Mouse (Mus musculus): Measurements from ENCODE around the gene Cdkal1. TPM values are rescaled to one million over a fixed set of nuclear protein-coding genes. Genes with fewer than 3 reads are reported as not detected.

Gene Cdkal1
- total and polyA plus RNA-seq, 3 experiments, result 8.7 to 13.7 (median 9.5) TPM

DNA sequence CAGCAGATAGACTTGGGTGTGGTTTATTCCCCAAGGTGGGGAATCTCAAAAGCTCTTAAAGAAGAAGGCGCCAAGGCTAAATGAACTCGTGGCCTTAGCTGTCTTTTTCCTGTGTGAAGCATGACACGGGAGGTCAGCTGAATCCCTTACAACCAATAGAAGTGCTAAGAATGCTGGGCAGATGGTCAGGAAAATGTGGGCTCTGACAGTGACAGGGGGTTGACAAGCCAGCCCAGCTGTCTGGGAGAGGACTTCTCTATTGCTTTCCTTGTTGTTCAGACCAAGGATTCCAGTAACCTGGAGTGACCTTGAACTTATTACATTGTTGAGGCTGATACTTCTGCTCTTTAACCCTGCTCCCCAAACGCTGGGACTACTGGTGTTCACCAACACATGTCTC is 564.9 kb downstream of the Cdkal1 start:
- Histone ChIP-seq H3K9ac (ENCODE audit: insufficient read depth, low read depth) (no peak overlapping the region), H3K4me2 (ENCODE audit: insufficient read depth, low read depth, poor library complexity, severe bottlenecking) (no peak overlapping the region), H3K27me3 (replicated peaks) (no peaks in the 10 kb centered on the region), H3K27ac (ENCODE audit: insufficient read depth, low read depth) (no peak overlapping the region), H3K4me1 (ENCODE audit: control insufficient read depth in 1 of 2, insufficient read depth in 2 of 2) (peaks cover 4 to 28% of the 10 kb centered on the region in 2 experiments; a peak in 3 of 4 replicates), H3K4me3 (replicated peaks in 1 of 3; ENCODE audit: low read depth in 2 of 3, low read length in 2 of 3, poor library complexity in 1 of 3) (no peak overlapping the region), H3K9me3 (replicated peaks; ENCODE audit: low read length) (peaks cover 4% of the 10 kb centered on the region), H3K79me2 (replicated peaks; ENCODE audit: control insufficient read depth, extremely low read depth, insufficient read depth, poor library complexity, severe bottlenecking) (no peaks in the 10 kb centered on the region), H3K36me3 (replicated peaks in 1 of 2; ENCODE audit: control insufficient read depth in 1 of 2, insufficient read depth in 1 of 2, low read length in 1 of 2) (no peaks in the 10 kb centered on the region)
- no peak for TF ChIP-seq CTCF (conservative IDR thresholded peaks at IDR 0.05 in 1 of 2, IDR thresholded peaks at IDR 0.05 in 1 of 2; ENCODE audit: low read depth in 2 of 2, low read length in 2 of 2)
- no peak for TF ChIP-seq ELF1 (IDR thresholded peaks at IDR 0.05; ENCODE audit: low read depth, low read length)
- TF ChIP-seq USF1 (IDR thresholded peaks at IDR 0.05; ENCODE audit: low read depth, low read length), result no peak
- no peak for TF ChIP-seq SIN3A (IDR thresholded peaks at IDR 0.05; ENCODE audit: low read length)
- TF ChIP-seq CHD1 (IDR thresholded peaks at IDR 0.05; ENCODE audit: low read depth, low read length), result no peak
- dilution Hi-C loops (cut with MboI; ENCODE audit: extremely low pct_ligation_motif_present, extremely low pct_unique_long_range_greater_than_20kb, low sequenced_read_pairs), result no loop called here
- no peak for DNase-seq (ENCODE audit: extremely low read depth)
- in situ Hi-C loops (cut with MboI; ENCODE audit: low pct_ligation_motif_present, low pct_unique_long_range_greater_than_20kb, low sequenced_read_pairs), result no loop called here

DNA sequence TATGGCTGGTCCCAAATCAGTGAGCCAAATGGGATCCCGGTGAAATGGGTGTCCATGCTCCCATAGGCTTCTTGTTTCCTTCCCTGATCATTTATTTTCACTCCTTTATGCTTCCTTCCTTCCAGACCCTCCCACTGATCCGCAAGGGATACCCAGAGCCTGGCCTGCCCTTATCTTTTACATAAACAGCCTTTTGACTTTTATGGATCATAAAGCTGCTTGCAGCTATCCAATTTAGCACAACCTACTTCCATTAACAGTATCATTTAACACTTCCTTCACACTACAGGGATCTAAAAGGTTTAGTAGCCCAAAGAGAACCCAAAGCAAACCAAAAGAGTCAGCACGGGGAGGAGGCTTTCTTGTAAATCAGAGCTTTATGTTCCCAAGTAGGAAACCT is 570.4 kb downstream of the Cdkal1 start:
- Histone ChIP-seq H3K79me2 (replicated peaks; ENCODE audit: control insufficient read depth, extremely low read depth, insufficient read depth, poor library complexity, severe bottlenecking) (no peaks in the 10 kb centered on the region), H3K4me3 (replicated peaks in 1 of 3; ENCODE audit: low read depth in 2 of 3, low read length in 2 of 3, poor library complexity in 1 of 3) (no peak overlapping the region), H3K27me3 (replicated peaks) (no peaks in the 10 kb centered on the region), H3K9ac (ENCODE audit: insufficient read depth, low read depth) (no peak overlapping the region), H3K4me1 (ENCODE audit: control insufficient read depth in 1 of 2, insufficient read depth in 2 of 2) (no peaks in the 10 kb centered on the region), H3K9me3 (replicated peaks; ENCODE audit: low read length) (no peaks in the 10 kb centered on the region), H3K36me3 (replicated peaks in 1 of 2; ENCODE audit: control insufficient read depth in 1 of 2, insufficient read depth in 1 of 2, low read length in 1 of 2) (no peaks in the 10 kb centered on the region), H3K4me2 (ENCODE audit: insufficient read depth, low read depth, poor library complexity, severe bottlenecking) (no peak overlapping the region), H3K27ac (ENCODE audit: insufficient read depth, low read depth) (no peak overlapping the region)
- no peak for DNase-seq (ENCODE audit: extremely low read depth)
- in situ Hi-C loops (cut with MboI; ENCODE audit: low pct_ligation_motif_present, low pct_unique_long_range_greater_than_20kb, low sequenced_read_pairs), result no loop called here
- dilution Hi-C loops (cut with MboI; ENCODE audit: extremely low pct_ligation_motif_present, extremely low pct_unique_long_range_greater_than_20kb, low sequenced_read_pairs), result no loop called here
- TF ChIP-seq PAX5 (IDR thresholded peaks at IDR 0.05; ENCODE audit: low read length) (no peak), ZC3H11A (IDR thresholded peaks at IDR 0.05; ENCODE audit: low read depth, low read length) (no peak), BHLHE40 (IDR thresholded peaks at IDR 0.05; ENCODE audit: low read depth, low read length) (no peak), RCOR1 (conservative IDR thresholded peaks at IDR 0.05; ENCODE audit: low read depth, low read length) (no peak), ZKSCAN1 (IDR thresholded peaks at IDR 0.05; ENCODE audit: borderline replicate concordance, low read depth, low read length) (no peak), POLR2AphosphoS2 (IDR thresholded peaks at IDR 0.05; ENCODE audit: low read depth, low read length) (no peak), HCFC1 (IDR thresholded peaks at IDR 0.05; ENCODE audit: low read depth, low read length) (no peak), ZMIZ1 (IDR thresholded peaks at IDR 0.05; ENCODE audit: low read depth, low read length) (no peak), NRF1 (IDR thresholded peaks at IDR 0.05; ENCODE audit: low read depth, low read length) (no peak), GABPA (IDR thresholded peaks at IDR 0.05; ENCODE audit: insufficient replicate concordance, low read depth, low read length) (no peak), NELFE (IDR thresholded peaks at IDR 0.05; ENCODE audit: low read depth, low read length) (no peak), USF1 (IDR thresholded peaks at IDR 0.05; ENCODE audit: low read depth, low read length) (no peak), USF2 (conservative IDR thresholded peaks at IDR 0.05; ENCODE audit: low read depth, low read length) (no peak), MAFK (IDR thresholded peaks at IDR 0.05; ENCODE audit: insufficient replicate concordance, low read length) (no peak), MAX (IDR thresholded peaks at IDR 0.05; ENCODE audit: low read length) (no peak), SIN3A (IDR thresholded peaks at IDR 0.05; ENCODE audit: low read length) (no peak), E2F4 (IDR thresholded peaks at IDR 0.05; ENCODE audit: insufficient replicate concordance, low read depth, low read length) (no peak), MXI1 (IDR thresholded peaks at IDR 0.05; ENCODE audit: low read depth, low read length) (no peak), EP300 (IDR thresholded peaks at IDR 0.05; ENCODE audit: low read length) (no peak)
